Mouse (Mus musculus) stomach, postnatal 0 days (tissue): ENCODE results near the gene Arhgdib. TPM values are rescaled to one million over a fixed set of nuclear protein-coding genes. Genes with fewer than 3 reads are reported as not detected.

Experiments used
- ATAC-seq: fragments of 200-750 bp; cut with Nextera tagmentation; 2 replicates; pipeline ENCODE4 v1.8.0; 2017; ENCODE audit not compliant: low FRiP score, low TSS enrichment
- DNase-seq: peaks from one replicate; pipeline ENCODE4 v3.0.0-alpha.2; 2016; ENCODE audit warnings: low spot score
- H3K27ac ChIP-seq: fragments of 300-500 bp; sonication (generic); replicated peaks from 2 replicates; pipeline ENCODE4 v1.5.1; 2014; ENCODE audit warnings: mild to moderate bottlenecking, control low read depth
- H3K27me3 ChIP-seq: fragments of 300-500 bp; sonication (generic); 2 replicates; pipeline ENCODE4 v1.6.1; 2014; ENCODE audit warnings: low read length; ENCODE audit not compliant: control insufficient read depth, insufficient read depth
- H3K36me3 ChIP-seq: fragments of 300-500 bp; sonication (generic); 2 replicates; pipeline ENCODE4 v1.6.1; 2014; ENCODE audit warnings: low read length, mixed read lengths; ENCODE audit not compliant: control insufficient read depth, insufficient read depth
- H3K4me1 ChIP-seq: fragments of 300-500 bp; sonication (generic); replicated peaks from 2 replicates; pipeline ENCODE4 v1.6.1; 2014; ENCODE audit warnings: antibody characterized with exemption; ENCODE audit not compliant: control insufficient read depth, insufficient read depth
- H3K4me2 ChIP-seq: fragments of 300-500 bp; sonication (generic); replicated peaks from 2 replicates; pipeline ENCODE4 v1.6.1; 2014; ENCODE audit warnings: low read depth, mild to moderate bottlenecking, control low read depth, moderate library complexity
- H3K4me3 ChIP-seq: fragments of 300-500 bp; sonication (generic); 2 replicates; pipeline ENCODE4 v1.5.1; 2014; ENCODE audit warnings: low read depth, low read length, control low read depth
- H3K9ac ChIP-seq: fragments of 300-500 bp; sonication (generic); 2 replicates; pipeline ENCODE4 v1.6.1; 2014; ENCODE audit warnings: mild to moderate bottlenecking, low read length, control low read depth, mixed read lengths
- H3K9me3 ChIP-seq: fragments of 300-500 bp; sonication (generic); 2 replicates; pipeline ENCODE4 v1.6.1; 2016; ENCODE audit warnings: low read length; ENCODE audit not compliant: control insufficient read depth
- CTCF ChIP-seq: IDR thresholded peaks from 2 replicates; pipeline ENCODE4 v1.5.1; 2016; ENCODE audit warnings: antibody characterized with exemption, low read depth, mild to moderate bottlenecking, moderate library complexity
- EP300 ChIP-seq: optimal IDR thresholded peaks from 2 replicates; pipeline ENCODE3; 2016; ENCODE audit warnings: antibody characterized with exemption
- WGBS: fragments of 180-500 bp; shearing (Covaris S2); extraction: QIAGEN DNeasy Blood & Tissue Kit; methylation state at CpG from one replicate; pipeline ENCODE4 v1.1.7; 2014; 5-methylcytosine and 5-hydroxymethylcytosine counted together
- polyA plus RNA-seq: library from polyadenylated mRNA; unstranded; fragments of >200 nt; fragmentation: Nextera tagmentation; extraction: Ambion mirVana; gene quantifications from 2 replicates; pipeline ENCODE4 v1.2.1, GENCODE M21; 2015

Arhgdib gene
- polyA plus RNA-seq, 1 experiment from 2014 or later = 34.9 TPM

- Histone ChIP-seq H3K9me3 (no peaks in the 10 kb centered on the region), H3K4me1 (0 out of 2 replicates have a peak, but pooled peaks cover 8% of the 10 kb centered on the region), H3K9ac (no peak overlapping the region), H3K36me3 (no peaks in the 10 kb centered on the region), H3K27me3 (no peaks in the 10 kb centered on the region), H3K4me3 (no peak overlapping the region), H3K4me2 (peak overlapping the region; percentile 40), H3K27ac (peak overlapping the region; percentile 78)
- TF ChIP-seq EP300 = peak; percentile 48
- TF ChIP-seq CTCF = no peak
- WGBS = 11% methylated on average over 18 of the region's 18 CpGs
- ATAC-seq (peak; percentile 88), DNase-seq (peak; percentile 84)
Observed at GRCm38 (mm10) chr6:136913384-136914126, 28.1 kb downstream of the Arhgdib start.

DNA sequence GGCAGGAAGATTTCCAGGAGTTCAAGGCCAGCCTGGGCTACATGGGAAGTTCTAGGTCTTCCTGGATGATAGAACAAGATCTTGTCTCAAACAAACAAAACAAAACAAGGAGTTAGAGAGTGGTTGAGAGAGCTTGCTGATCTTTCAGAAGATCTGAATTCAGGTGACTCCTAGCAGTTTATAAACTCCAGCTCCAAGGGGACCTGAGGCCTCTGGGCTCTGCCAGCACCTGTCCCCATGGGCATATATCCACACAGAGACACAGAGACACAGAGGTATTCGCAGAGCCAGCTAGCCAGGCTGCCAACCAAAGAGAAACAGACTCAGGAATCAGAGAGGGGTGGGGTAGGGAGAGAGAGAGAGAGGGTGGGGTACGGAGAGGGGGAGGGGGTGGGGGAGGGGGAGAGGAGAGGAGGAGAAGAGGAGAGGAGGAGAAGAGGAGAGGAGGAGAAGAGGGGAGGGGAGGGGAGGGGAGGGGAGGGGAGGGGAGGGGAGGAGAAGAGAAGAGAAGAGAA is 28.9 kb downstream of the Arhgdib start:
- 57% methylated on average over 1 of the region's 2 CpGs for WGBS
- H3K27ac ChIP-seq = peak overlapping the region; percentile 67
- no peak for DNase-seq

GRCm38 (mm10) chr6:136910247-136910890 is 31.3 kb downstream of the Arhgdib start:
- DNase-seq (no peak), ATAC-seq (no peak)
- no peak overlapping the region for H3K9ac ChIP-seq
- 51% methylated on average over 9 of the region's 9 CpGs for whole genome bisulfite sequencing
- H3K9me3 ChIP-seq = no peaks in the 10 kb centered on the region
- H3K4me1 ChIP-seq = peaks cover 11% of the 10 kb centered on the region; the same call in 1 of the 2 replicates
- no peak overlapping the region for H3K4me3 ChIP-seq
- H3K27ac ChIP-seq = peak overlapping the region; percentile 70
- no peaks in the 10 kb centered on the region for H3K36me3 ChIP-seq
- TF ChIP-seq CTCF (no peak), EP300 (no peak)
- H3K27me3 ChIP-seq = no peaks in the 10 kb centered on the region
- H3K4me2 ChIP-seq = no peak overlapping the region

More for the DNA sequence above, 28.9 kb downstream of the Arhgdib start:
- TF ChIP-seq EP300 (no peak), CTCF (no peak)
- Histone ChIP-seq H3K9ac (no peak overlapping the region), H3K36me3 (no peaks in the 10 kb centered on the region), H3K9me3 (no peaks in the 10 kb centered on the region), H3K27me3 (no peaks in the 10 kb centered on the region), H3K4me3 (no peak overlapping the region), H3K4me1 (0 out of 2 replicates have a peak, but pooled peaks cover 6% of the 10 kb centered on the region), H3K4me2 (no peak overlapping the region)
- no peak for ATAC-seq

GRCm38 (mm10) chr6:136906937-136907293 is 34.8 kb downstream of the Arhgdib start:
- Histone ChIP-seq H3K4me1 (peaks cover 11% of the 10 kb centered on the region; the same call in 1 of the 2 replicates), H3K9ac (no peak overlapping the region), H3K9me3 (no peaks in the 10 kb centered on the region), H3K27ac (peak overlapping the region; percentile 69), H3K36me3 (no peaks in the 10 kb centered on the region), H3K4me3 (no peak overlapping the region), H3K27me3 (no peaks in the 10 kb centered on the region), H3K4me2 (no peak overlapping the region)
- TF ChIP-seq CTCF = no peak
- TF ChIP-seq EP300 = no peak
- 49% methylated on average over 10 of the region's 10 CpGs for WGBS
- DNase-seq = no peak
- ATAC-seq = peak; percentile 55

DNA sequence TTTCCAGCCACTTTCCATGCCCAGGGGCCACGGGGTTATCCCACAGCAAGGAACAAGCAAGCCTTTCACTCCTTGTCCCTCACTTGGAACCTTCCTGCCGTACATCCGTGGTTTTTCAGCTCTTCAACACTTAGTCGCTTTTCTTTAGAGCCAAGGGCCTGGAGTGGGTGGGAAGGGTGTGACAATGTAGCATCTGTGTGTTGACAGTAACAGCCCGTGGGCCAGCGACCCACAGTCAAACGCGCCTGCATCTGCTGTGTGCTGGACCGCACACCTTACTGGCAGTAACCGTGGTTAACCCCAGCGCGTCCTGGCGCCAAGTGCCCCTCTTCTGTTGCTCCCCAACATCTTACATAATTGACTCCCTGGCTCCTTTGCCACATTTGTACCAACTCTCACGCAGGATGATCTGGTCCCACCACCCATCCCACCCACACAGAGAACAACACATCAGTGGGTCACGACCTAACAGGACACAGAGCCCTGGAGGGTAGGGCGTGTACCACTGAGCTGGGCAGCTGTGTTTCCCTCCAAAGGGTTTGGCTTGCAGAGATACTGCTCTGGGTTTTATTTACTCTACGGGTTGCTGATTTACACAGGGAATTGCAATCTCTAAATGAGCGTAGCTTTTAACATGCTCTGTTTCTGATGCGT is 35.3 kb downstream of the Arhgdib start:
- H3K4me3 ChIP-seq = no peak overlapping the region
- H3K36me3 ChIP-seq = no peaks in the 10 kb centered on the region
- peak; percentile 75 for ATAC-seq
- H3K9ac ChIP-seq = no peak overlapping the region
- no peaks in the 10 kb centered on the region for H3K27me3 ChIP-seq
- H3K27ac ChIP-seq = peak overlapping the region; percentile 73
- 53% methylated on average over 19 of the region's 19 CpGs for WGBS
- peaks cover 11% of the 10 kb centered on the region; the same call in 1 of the 2 replicates for H3K4me1 ChIP-seq
- no peak overlapping the region for H3K4me2 ChIP-seq
- DNase-seq = no peak
- H3K9me3 ChIP-seq = no peaks in the 10 kb centered on the region
- no peak for TF ChIP-seq CTCF
- TF ChIP-seq EP300 = no peak
